Mouse (Mus musculus) bone marrow, adult 2 months (tissue): ENCODE measurements around the gene Scml4.

ENCODE experiments used
- CTCF ChIP-seq: fragments of 200-500 bp; IDR thresholded peaks from 2 replicates; pipeline ENCODE4 v1.5.1; 2011; ENCODE audit warnings: low read length, control low read depth; ENCODE audit not compliant: control insufficient read depth, insufficient read depth
- POLR2A ChIP-seq: fragments of 200-500 bp; IDR thresholded peaks from 2 replicates; pipeline ENCODE4 v1.6.1; 2011; ENCODE audit warnings: low read depth, mild to moderate bottlenecking, control low read depth, low read length, borderline replicate concordance; ENCODE audit not compliant: control insufficient read depth

DNA sequence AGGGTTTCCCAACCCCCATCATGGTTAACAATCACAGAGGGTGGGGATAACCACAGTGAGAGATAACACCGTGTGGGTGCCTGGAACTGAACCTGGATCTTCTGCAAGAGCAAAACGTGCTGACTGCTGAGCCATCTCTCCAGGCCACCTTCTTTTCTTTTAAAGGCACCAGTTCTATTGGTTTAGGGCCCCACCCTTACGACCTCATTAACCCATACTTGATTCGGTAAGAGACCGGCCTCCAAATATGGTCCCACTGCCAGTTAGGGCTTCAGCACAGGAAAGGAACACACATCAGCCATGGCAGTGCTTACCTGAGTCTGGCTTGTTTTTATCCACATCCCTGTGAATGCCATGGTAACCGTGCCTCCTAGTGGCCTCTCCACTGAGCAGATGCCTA is 9.3 kb downstream of the Scml4 start:
- no peak for TF ChIP-seq POLR2A
- no peak for TF ChIP-seq CTCF
